Mouse (Mus musculus) heart, embryonic 16.5 days (tissue): ENCODE data around the gene Syngr2. TPM values are rescaled to one million over a fixed set of nuclear protein-coding genes. Genes with fewer than 3 reads are reported as not detected.
A peak's percentile ranks its signal among the peaks of the same experiment; 100 is the strongest.

Experiments
- ATAC-seq: fragments of 200-750 bp; cut with Nextera tagmentation; replicated peaks from 2 replicates; pipeline ENCODE4 v1.8.0; 2017; ENCODE audit warnings: moderate number of reproducible peaks; ENCODE audit not compliant: insufficient read depth, low FRiP score; ENCODE audit errors: extremely low read depth
- H3K27ac ChIP-seq: fragments of 300-500 bp; sonication (generic); 2 replicates; pipeline ENCODE4 v1.5.1; 2014; ENCODE audit warnings: mild to moderate bottlenecking, low read length, control low read depth, moderate library complexity
- H3K27me3 ChIP-seq: fragments of 300-500 bp; sonication (generic); 2 replicates; pipeline ENCODE4 v1.6.1; 2014; ENCODE audit warnings: low read length, mixed read lengths; ENCODE audit not compliant: control insufficient read depth, insufficient read depth
- H3K36me3 ChIP-seq: fragments of 300-500 bp; sonication (generic); 2 replicates; pipeline ENCODE4 v1.6.1; 2014; ENCODE audit not compliant: control insufficient read depth, insufficient read depth
- H3K4me1 ChIP-seq: fragments of 300-500 bp; sonication (generic); 2 replicates; pipeline ENCODE4 v1.6.1; 2014; ENCODE audit warnings: low read length, mixed read lengths; ENCODE audit not compliant: control insufficient read depth, insufficient read depth
- H3K4me2 ChIP-seq: fragments of 300-500 bp; sonication (generic); 2 replicates; pipeline ENCODE4 v1.6.1; 2014; ENCODE audit warnings: low read depth, mild to moderate bottlenecking, control low read depth, low read length
- H3K4me3 ChIP-seq: fragments of 300-500 bp; sonication (generic); 2 replicates; pipeline ENCODE4 v1.5.1; 2014; ENCODE audit warnings: mild to moderate bottlenecking, control low read depth, low read length
- H3K9ac ChIP-seq: fragments of 300-500 bp; sonication (generic); 2 replicates; pipeline ENCODE4 v1.6.1; 2014; ENCODE audit warnings: low read length, control low read depth
- H3K9me3 ChIP-seq: fragments of 300-500 bp; sonication (generic); replicated peaks from 2 replicates; pipeline ENCODE4 v1.6.1; 2016; ENCODE audit warnings: low read length; ENCODE audit not compliant: control insufficient read depth
- WGBS: fragments of 180-500 bp; shearing (Covaris S2); extraction: QIAGEN DNeasy Blood & Tissue Kit; methylation state at CpG from one replicate; pipeline ENCODE4 v1.1.7; 2014; 5-methylcytosine and 5-hydroxymethylcytosine counted together
- polyA plus RNA-seq: library from polyadenylated mRNA; unstranded; fragments of >200 nt; fragmentation: Nextera tagmentation; extraction: Ambion mirVana; gene quantifications from 2 replicates; pipeline ENCODE4 v1.2.1, GENCODE M21; 2015

Syngr2 gene
- polyA plus RNA-seq, 1 experiment from 2014 or later, result 133 TPM

GRCm38 (mm10) chr11:117779434-117780198 is 29.9 kb upstream of the Syngr2 start:
- peaks cover 33% of the 10 kb centered on the region for H3K4me1 ChIP-seq
- H3K4me3 ChIP-seq, result peak overlapping the region; percentile 59
- 4% methylated on average over 38 of the region's 38 CpGs for WGBS
- peak overlapping the region; percentile 90 for H3K27ac ChIP-seq
- peak overlapping the region; percentile 98 for H3K4me2 ChIP-seq
- H3K9ac ChIP-seq, result peak overlapping the region; percentile 76
- H3K9me3 ChIP-seq, result no peaks in the 10 kb centered on the region
- ATAC-seq, result peak; percentile 14; the same call in 1 of the 2 replicates
- no peaks in the 10 kb centered on the region; the same call in 1 of the 2 replicates for H3K27me3 ChIP-seq
- no peaks in the 10 kb centered on the region; the same call in 1 of the 2 replicates for H3K36me3 ChIP-seq

GRCm38 (mm10) chr11:117780199-117780515 is 29.3 kb upstream of the Syngr2 start:
- peak overlapping the region; percentile 59 for H3K4me3 ChIP-seq
- peaks cover 33% of the 10 kb centered on the region for H3K4me1 ChIP-seq
- peak overlapping the region; percentile 76 for H3K9ac ChIP-seq
- no peaks in the 10 kb centered on the region; the same call in 1 of the 2 replicates for H3K36me3 ChIP-seq
- peak; percentile 1; the same call in 1 of the 2 replicates for ATAC-seq
- no peaks in the 10 kb centered on the region; the same call in 1 of the 2 replicates for H3K27me3 ChIP-seq
- peak overlapping the region; percentile 98 for H3K4me2 ChIP-seq
- H3K9me3 ChIP-seq, result no peaks in the 10 kb centered on the region
- H3K27ac ChIP-seq, result peak overlapping the region; percentile 90
- WGBS, result 1% methylated on average over 17 of the region's 17 CpGs

GRCm38 (mm10) chr11:117780582-117781111 is 28.8 kb upstream of the Syngr2 start:
- peaks cover 33% of the 10 kb centered on the region for H3K4me1 ChIP-seq
- H3K9me3 ChIP-seq, result no peaks in the 10 kb centered on the region
- H3K4me2 ChIP-seq, result peak overlapping the region; percentile 98
- H3K9ac ChIP-seq, result peak overlapping the region; percentile 76
- H3K36me3 ChIP-seq, result no peaks in the 10 kb centered on the region; the same call in 1 of the 2 replicates
- H3K4me3 ChIP-seq, result peak overlapping the region; percentile 59
- 2% methylated on average over 19 of the region's 19 CpGs for WGBS
- peak overlapping the region; percentile 90 for H3K27ac ChIP-seq
- peak; percentile 75 for ATAC-seq
- H3K27me3 ChIP-seq, result no peaks in the 10 kb centered on the region; the same call in 1 of the 2 replicates

- Histone ChIP-seq H3K27me3 (no peaks in the 10 kb centered on the region; the same call in 1 of the 2 replicates), H3K27ac (peak overlapping the region; percentile 90), H3K9me3 (no peaks in the 10 kb centered on the region), H3K4me3 (peak overlapping the region; percentile 59), H3K36me3 (no peaks in the 10 kb centered on the region; the same call in 1 of the 2 replicates), H3K9ac (peak overlapping the region; percentile 38), H3K4me1 (peaks cover 33% of the 10 kb centered on the region), H3K4me2 (peak overlapping the region; percentile 98)
- ATAC-seq, result 0 out of 2 replicates have a peak, but pooled peaks have one; percentile 2
- 6% methylated on average over 18 of the region's 18 CpGs for WGBS
These were observed 28.2 kb upstream of the Syngr2 start for GRCm38 (mm10) chr11:117781199-117781821.

- H3K4me2 ChIP-seq, result peak within 1 kb of the TSS; percentile 98
- H3K27me3 ChIP-seq, result no peaks in the 10 kb centered on the region; the same call in 1 of the 2 replicates
- peak within 1 kb of the TSS; percentile 59 for H3K4me3 ChIP-seq
- no peak for ATAC-seq
- WGBS, result 26% methylated on average over 21 of the region's 24 CpGs
- H3K9me3 ChIP-seq, result no peaks in the 10 kb centered on the region
- H3K36me3 ChIP-seq, result no peaks in the 10 kb centered on the region; the same call in 1 of the 2 replicates
- peak within 1 kb of the TSS; percentile 90 for H3K27ac ChIP-seq
- peak within 1 kb of the TSS; percentile 59 for H3K9ac ChIP-seq
- H3K4me1 ChIP-seq, result peaks cover 33% of the 10 kb centered on the region
These were observed 27.3 kb upstream of the Syngr2 start, which contains the start of the genes Tmc8 and Tmc6 for GRCm38 (mm10) chr11:117781993-117782704. TSS of gene Tmc8 (plus strand) at chr11:117782076. TSS of gene Tmc6 (minus strand) at chr11:117782198.

GRCm38 (mm10) chr11:117782705-117783034 is 26.8 kb upstream of the Syngr2 start:
- Histone ChIP-seq H3K4me3 (peak overlapping the region; percentile 44), H3K27me3 (no peaks in the 10 kb centered on the region; the same call in 1 of the 2 replicates), H3K36me3 (no peaks in the 10 kb centered on the region; the same call in 1 of the 2 replicates), H3K9ac (peak overlapping the region; percentile 43), H3K27ac (peak overlapping the region; percentile 90), H3K9me3 (no peaks in the 10 kb centered on the region), H3K4me1 (peaks cover 33% of the 10 kb centered on the region), H3K4me2 (peak overlapping the region; percentile 98)
- 47% methylated on average over 9 of the region's 9 CpGs for WGBS
- ATAC-seq, result no peak

- H3K4me1 ChIP-seq, result peaks cover 33% of the 10 kb centered on the region
- no peaks in the 10 kb centered on the region for H3K9me3 ChIP-seq
- no peak for ATAC-seq
- 4% methylated on average over 31 of the region's 31 CpGs for WGBS
- no peaks in the 10 kb centered on the region; the same call in 1 of the 2 replicates for H3K36me3 ChIP-seq
- H3K27ac ChIP-seq, result peak overlapping the region; percentile 90
- no peaks in the 10 kb centered on the region; the same call in 1 of the 2 replicates for H3K27me3 ChIP-seq
- H3K9ac ChIP-seq, result peak overlapping the region; percentile 43
- H3K4me3 ChIP-seq, result peak overlapping the region; percentile 44
- H3K4me2 ChIP-seq, result peak overlapping the region; percentile 98
These were observed 26.4 kb upstream of the Syngr2 start for GRCm38 (mm10) chr11:117783089-117783488.

- Histone ChIP-seq H3K4me1 (peaks cover 28% of the 10 kb centered on the region), H3K9me3 (no peaks in the 10 kb centered on the region), H3K9ac (peak overlapping the region; percentile 43; the same call in 1 of the 2 replicates), H3K27ac (peak overlapping the region; percentile 2; the same call in 1 of the 2 replicates), H3K36me3 (no peaks in the 10 kb centered on the region), H3K4me2 (peak overlapping the region; percentile 98), H3K4me3 (peak overlapping the region; percentile 44), H3K27me3 (no peaks in the 10 kb centered on the region; the same call in 1 of the 2 replicates)
- ATAC-seq, result no peak
- WGBS, result 48% methylated on average over 10 of the region's 10 CpGs
These were observed 25.7 kb upstream of the Syngr2 start for GRCm38 (mm10) chr11:117783683-117784309.
